Mouse (Mus musculus): Measurements from ENCODE around the gene Tnpo2. TPM values are rescaled to one million over a fixed set of nuclear protein-coding genes. Genes with fewer than 3 reads are reported as not detected.
A peak's percentile ranks its signal among the peaks of the same experiment; 100 is the strongest.
"Not testable (repeated sequence)": the region's sequence is repeated elsewhere in the genome, so short reads cannot be mapped to it uniquely, and the experiment has no call there.

Tnpo2 gene
- polyA plus RNA-seq, 1 experiment from 2014 or later = 19.9 TPM

DNA sequence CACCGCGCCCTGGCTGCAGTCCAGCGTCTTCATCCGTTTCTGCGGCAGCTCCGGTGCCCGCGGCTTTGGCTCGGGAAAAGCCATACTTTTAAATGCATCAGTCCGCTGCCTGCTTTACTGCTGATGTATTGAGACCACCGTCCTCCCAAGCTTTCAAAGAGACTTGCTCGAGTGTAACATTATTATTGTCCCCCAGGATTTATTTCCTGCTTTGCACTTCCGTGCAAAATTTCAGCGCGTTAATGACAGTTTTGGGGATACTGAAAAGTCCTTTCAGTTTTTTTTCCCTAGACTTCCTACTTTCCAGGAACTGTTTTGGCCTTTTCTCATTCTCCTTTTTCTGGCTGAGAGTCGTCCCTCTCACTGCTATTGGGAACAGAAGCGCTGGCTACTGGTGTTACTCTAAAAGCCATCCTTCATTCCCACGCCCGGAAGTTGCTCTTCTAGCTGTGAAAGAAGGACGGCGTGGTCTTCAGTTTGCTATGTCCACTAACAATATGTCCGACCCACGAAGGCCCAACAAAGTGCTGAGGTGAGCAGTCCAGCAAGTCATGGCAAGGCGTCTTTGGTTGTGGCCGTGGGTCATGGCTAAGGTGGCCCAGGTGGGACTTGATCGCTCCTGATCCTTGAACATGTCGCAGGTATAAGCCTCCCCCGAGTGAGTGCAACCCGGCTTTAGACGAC lies 44.0 kb downstream of the Tnpo2 start, which contains the start of gene Wdr83os:
Gene Wdr83os, plus strand, starts transcription at position 209 of the 684 bp plus-strand sequence.
- Histone ChIP-seq H3K27me3 (ENCODE audit: control insufficient read depth, insufficient read depth, low read length) (no peaks in the 10 kb centered on the region), H3K4me2 (ENCODE audit: low read depth, low read length, severe bottlenecking) (peak within 1 kb of the TSS; percentile 76), H3K4me1 (replicated peaks; ENCODE audit: control insufficient read depth, insufficient read depth, low read length) (peaks cover 4% of the 10 kb centered on the region; the same call in 1 of the 2 replicates), H3K27ac (ENCODE audit: low read depth, low read length) (no peak within 1 kb of the TSS), H3K9ac (ENCODE audit: low read length) (peak within 1 kb of the TSS; percentile 86), H3K9me3 (ENCODE audit: control insufficient read depth, low read length) (no peaks in the 10 kb centered on the region), H3K4me3 (ENCODE audit: low read depth, low read length) (peak within 1 kb of the TSS; percentile 61), H3K36me3 (ENCODE audit: control insufficient read depth, insufficient read depth, low read length) (no peaks in the 10 kb centered on the region)
- ATAC-seq (replicated peaks; ENCODE audit: low FRiP score) (peak; percentile 34), DNase-seq (ENCODE audit: low spot score) (peak; percentile 71)
- WGBS = under 1% methylated on average over 30 of the region's 30 CpGs

- no peaks in the 10 kb centered on the region for H3K27me3 ChIP-seq (ENCODE audit: control insufficient read depth, insufficient read depth, low read length)
- peak; percentile 38 for ATAC-seq (replicated peaks; ENCODE audit: low FRiP score)
- DNase-seq (ENCODE audit: low spot score) = peak; percentile 65
- H3K9ac ChIP-seq (ENCODE audit: low read length) = peak within 1 kb of the TSS; percentile 86
- no peaks in the 10 kb centered on the region for H3K9me3 ChIP-seq (ENCODE audit: control insufficient read depth, low read length)
- H3K27ac ChIP-seq (ENCODE audit: low read depth, low read length) = no peak within 1 kb of the TSS
- WGBS = 2% methylated on average over 9 of the region's 9 CpGs
- H3K4me1 ChIP-seq (replicated peaks; ENCODE audit: control insufficient read depth, insufficient read depth, low read length) = peaks cover 4% of the 10 kb centered on the region; the same call in 1 of the 2 replicates
- H3K4me3 ChIP-seq (ENCODE audit: low read depth, low read length) = peak within 1 kb of the TSS; percentile 61
- H3K36me3 ChIP-seq (ENCODE audit: control insufficient read depth, insufficient read depth, low read length) = no peaks in the 10 kb centered on the region
- H3K4me2 ChIP-seq (ENCODE audit: low read depth, low read length, severe bottlenecking) = peak within 1 kb of the TSS; percentile 76
These were observed 44.5 kb downstream of the Tnpo2 start, which contains the start of gene Wdr83 for GRCm38 (mm10) chr8:85081216-85081555. Gene Wdr83 (minus strand): TSS chr8:85081306.

DNA sequence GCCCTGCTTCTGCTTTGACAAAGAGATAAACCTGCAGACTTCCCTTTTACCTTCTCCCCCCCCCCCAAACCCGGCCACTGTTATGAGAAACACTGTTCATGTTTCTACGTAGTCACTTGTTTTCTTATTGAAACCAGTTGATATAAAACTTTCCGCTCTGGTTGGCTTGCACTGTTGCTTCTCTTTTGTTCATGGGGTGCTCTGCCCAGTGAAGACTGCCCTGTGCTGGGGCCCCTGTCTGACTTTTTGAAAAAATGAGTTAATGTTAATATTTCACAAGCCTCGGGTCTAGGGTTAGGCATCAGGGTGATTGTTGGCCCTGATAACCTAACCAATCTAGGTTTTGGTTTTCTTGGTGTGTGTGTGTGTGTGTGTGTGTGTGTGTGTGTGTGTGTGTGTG lies 45.5 kb downstream of the Tnpo2 start:
- H3K4me3 ChIP-seq (ENCODE audit: low read depth, low read length); DNase-seq (ENCODE audit: low spot score); H3K27ac ChIP-seq (ENCODE audit: low read depth, low read length); H3K36me3 ChIP-seq (ENCODE audit: control insufficient read depth, insufficient read depth, low read length); H3K27me3 ChIP-seq (ENCODE audit: control insufficient read depth, insufficient read depth, low read length); H3K4me1 ChIP-seq (replicated peaks; ENCODE audit: control insufficient read depth, insufficient read depth, low read length); H3K4me2 ChIP-seq (ENCODE audit: low read depth, low read length, severe bottlenecking); H3K9me3 ChIP-seq (ENCODE audit: control insufficient read depth, low read length); ATAC-seq (replicated peaks; ENCODE audit: low FRiP score); H3K9ac ChIP-seq (ENCODE audit: low read length): not testable (repeated sequence)
- WGBS = 93% methylated on average over 4 of the region's 4 CpGs

GRCm38 (mm10) chr8:85083108-85083813 lies 46.5 kb downstream of the Tnpo2 start, which contains the start of gene Man2b1:
Gene Man2b1 (plus strand): TSS chr8:85083270.
- peak within 1 kb of the TSS; percentile 53 for H3K4me3 ChIP-seq (ENCODE audit: low read depth, low read length)
- 2% methylated on average over 30 of the region's 30 CpGs for WGBS

GRCm38 (mm10) chr8:85084633-85085032 lies 47.9 kb downstream of the Tnpo2 start:
- Histone ChIP-seq H3K36me3 (ENCODE audit: control insufficient read depth, insufficient read depth, low read length) (no peaks in the 10 kb centered on the region; the same call in 1 of the 2 replicates), H3K9ac (ENCODE audit: low read length) (no peak overlapping the region), H3K4me2 (ENCODE audit: low read depth, low read length, severe bottlenecking) (no peak overlapping the region), H3K4me1 (replicated peaks; ENCODE audit: control insufficient read depth, insufficient read depth, low read length) (peaks cover 3% of the 10 kb centered on the region; the same call in 1 of the 2 replicates), H3K4me3 (ENCODE audit: low read depth, low read length) (no peak overlapping the region), H3K27me3 (ENCODE audit: control insufficient read depth, insufficient read depth, low read length) (no peaks in the 10 kb centered on the region), H3K9me3 (ENCODE audit: control insufficient read depth, low read length) (no peaks in the 10 kb centered on the region), H3K27ac (ENCODE audit: low read depth, low read length) (no peak overlapping the region)
- no peak for DNase-seq (ENCODE audit: low spot score)
- no peak for ATAC-seq (replicated peaks; ENCODE audit: low FRiP score)
- 93% methylated on average over 8 of the region's 8 CpGs for WGBS

More at GRCm38 (mm10) chr8:85083108-85083813, 46.5 kb downstream of the Tnpo2 start, which contains the start of gene Man2b1:
- Histone ChIP-seq H3K4me1 (replicated peaks; ENCODE audit: control insufficient read depth, insufficient read depth, low read length) (peaks cover 4% of the 10 kb centered on the region; the same call in 1 of the 2 replicates), H3K27me3 (ENCODE audit: control insufficient read depth, insufficient read depth, low read length) (no peaks in the 10 kb centered on the region), H3K9ac (ENCODE audit: low read length) (peak within 1 kb of the TSS; percentile 68), H3K36me3 (ENCODE audit: control insufficient read depth, insufficient read depth, low read length) (no peaks in the 10 kb centered on the region; the same call in 1 of the 2 replicates), H3K4me2 (ENCODE audit: low read depth, low read length, severe bottlenecking) (peak within 1 kb of the TSS; percentile 81), H3K27ac (ENCODE audit: low read depth, low read length) (no peak within 1 kb of the TSS), H3K9me3 (ENCODE audit: control insufficient read depth, low read length) (no peaks in the 10 kb centered on the region)
- peak; percentile 85 for ATAC-seq (replicated peaks; ENCODE audit: low FRiP score)
- DNase-seq (ENCODE audit: low spot score) = peak; percentile 85

GRCm38 (mm10) chr8:85086238-85086637 lies 49.5 kb downstream of the Tnpo2 start:
- no peaks in the 10 kb centered on the region for H3K9me3 ChIP-seq (ENCODE audit: control insufficient read depth, low read length)

DNA sequence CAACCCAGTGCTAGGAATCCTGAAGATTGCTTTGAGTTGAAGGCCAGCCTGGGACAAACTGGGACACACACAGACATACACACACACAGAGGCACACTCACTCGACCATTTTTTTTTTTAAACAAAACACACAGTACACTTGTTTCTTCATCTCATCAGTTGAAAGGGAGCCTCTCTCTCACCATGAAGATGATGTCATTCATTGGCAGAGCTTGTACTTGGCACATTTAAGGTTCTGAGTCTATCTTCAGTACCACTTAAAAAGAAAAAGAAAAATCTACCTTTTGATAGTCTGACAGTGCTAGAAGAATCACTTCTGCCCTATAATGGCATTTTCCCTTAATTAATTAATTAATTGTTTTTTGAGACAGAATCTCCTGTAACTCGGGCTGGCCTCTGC lies 52.1 kb downstream of the Tnpo2 start:
- Histone ChIP-seq H3K9ac (ENCODE audit: low read length) (no peak overlapping the region), H3K9me3 (ENCODE audit: control insufficient read depth, low read length) (no peaks in the 10 kb centered on the region), H3K4me2 (ENCODE audit: low read depth, low read length, severe bottlenecking) (no peak overlapping the region), H3K4me1 (replicated peaks; ENCODE audit: control insufficient read depth, insufficient read depth, low read length) (no peaks in the 10 kb centered on the region), H3K36me3 (ENCODE audit: control insufficient read depth, insufficient read depth, low read length) (no peaks in the 10 kb centered on the region; the same call in 1 of the 2 replicates), H3K4me3 (ENCODE audit: low read depth, low read length) (no peak overlapping the region), H3K27me3 (ENCODE audit: control insufficient read depth, insufficient read depth, low read length) (no peaks in the 10 kb centered on the region), H3K27ac (ENCODE audit: low read depth, low read length) (no peak overlapping the region)
- ATAC-seq (replicated peaks; ENCODE audit: low FRiP score) (no peak), DNase-seq (ENCODE audit: low spot score) (no peak)
- WGBS = 86% methylated on average over 2 of the region's 2 CpGs

More at GRCm38 (mm10) chr8:85086238-85086637, 49.5 kb downstream of the Tnpo2 start:
- H3K4me1 ChIP-seq (replicated peaks; ENCODE audit: control insufficient read depth, insufficient read depth, low read length) = peaks cover 2% of the 10 kb centered on the region; the same call in 1 of the 2 replicates
- no peak overlapping the region for H3K4me2 ChIP-seq (ENCODE audit: low read depth, low read length, severe bottlenecking)
- 83% methylated on average over 3 of the region's 3 CpGs for WGBS
- DNase-seq (ENCODE audit: low spot score) (no peak), ATAC-seq (replicated peaks; ENCODE audit: low FRiP score) (no peak)
- H3K36me3 ChIP-seq (ENCODE audit: control insufficient read depth, insufficient read depth, low read length) = no peaks in the 10 kb centered on the region; the same call in 1 of the 2 replicates
- no peak overlapping the region for H3K9ac ChIP-seq (ENCODE audit: low read length)
- H3K4me3 ChIP-seq (ENCODE audit: low read depth, low read length) = no peak overlapping the region
- H3K27me3 ChIP-seq (ENCODE audit: control insufficient read depth, insufficient read depth, low read length) = no peaks in the 10 kb centered on the region
- H3K27ac ChIP-seq (ENCODE audit: low read depth, low read length) = no peak overlapping the region

GRCm38 (mm10) chr8:85090856-85091255 lies 54.1 kb downstream of the Tnpo2 start:
- 90% methylated on average over 11 of the region's 11 CpGs for WGBS
- H3K36me3 ChIP-seq (ENCODE audit: control insufficient read depth, insufficient read depth, low read length) = no peaks in the 10 kb centered on the region; the same call in 1 of the 2 replicates
- no peaks in the 10 kb centered on the region for H3K9me3 ChIP-seq (ENCODE audit: control insufficient read depth, low read length)

More at GRCm38 (mm10) chr8:85090856-85091255, 54.1 kb downstream of the Tnpo2 start:
- Histone ChIP-seq H3K4me1 (replicated peaks; ENCODE audit: control insufficient read depth, insufficient read depth, low read length) (no peaks in the 10 kb centered on the region), H3K9ac (ENCODE audit: low read length) (no peak overlapping the region), H3K27ac (ENCODE audit: low read depth, low read length) (no peak overlapping the region), H3K27me3 (ENCODE audit: control insufficient read depth, insufficient read depth, low read length) (no peaks in the 10 kb centered on the region), H3K4me2 (ENCODE audit: low read depth, low read length, severe bottlenecking) (no peak overlapping the region), H3K4me3 (ENCODE audit: low read depth, low read length) (no peak overlapping the region)
- ATAC-seq (replicated peaks; ENCODE audit: low FRiP score) = no peak
- no peak for DNase-seq (ENCODE audit: low spot score)
